Mouse (Mus musculus) frontal cortex, adult 2 months (tissue): ENCODE data around the gene Copb1. TPM values are rescaled to one million over a fixed set of nuclear protein-coding genes. Genes with fewer than 3 reads are reported as not detected.

Source experiments
- DNase-seq, 2 experiments: peaks; one replicate each; pipeline ENCODE4 v3.0.0; 2022; ENCODE audit warnings: low spot score in 1 of 2; ENCODE audit errors: extremely low spot score in 1 of 2
- polyA plus RNA-seq: library from polyadenylated mRNA; depleted of rRNA; stranded (reverse); fragments of >200 nt; gene quantifications from 2 replicates; pipeline ENCODE4 v1.2.3, GENCODE M21; 2012; rRNA removed

Copb1 gene
- polyA plus RNA-seq, 1 experiment: 46.2 TPM

DNA sequence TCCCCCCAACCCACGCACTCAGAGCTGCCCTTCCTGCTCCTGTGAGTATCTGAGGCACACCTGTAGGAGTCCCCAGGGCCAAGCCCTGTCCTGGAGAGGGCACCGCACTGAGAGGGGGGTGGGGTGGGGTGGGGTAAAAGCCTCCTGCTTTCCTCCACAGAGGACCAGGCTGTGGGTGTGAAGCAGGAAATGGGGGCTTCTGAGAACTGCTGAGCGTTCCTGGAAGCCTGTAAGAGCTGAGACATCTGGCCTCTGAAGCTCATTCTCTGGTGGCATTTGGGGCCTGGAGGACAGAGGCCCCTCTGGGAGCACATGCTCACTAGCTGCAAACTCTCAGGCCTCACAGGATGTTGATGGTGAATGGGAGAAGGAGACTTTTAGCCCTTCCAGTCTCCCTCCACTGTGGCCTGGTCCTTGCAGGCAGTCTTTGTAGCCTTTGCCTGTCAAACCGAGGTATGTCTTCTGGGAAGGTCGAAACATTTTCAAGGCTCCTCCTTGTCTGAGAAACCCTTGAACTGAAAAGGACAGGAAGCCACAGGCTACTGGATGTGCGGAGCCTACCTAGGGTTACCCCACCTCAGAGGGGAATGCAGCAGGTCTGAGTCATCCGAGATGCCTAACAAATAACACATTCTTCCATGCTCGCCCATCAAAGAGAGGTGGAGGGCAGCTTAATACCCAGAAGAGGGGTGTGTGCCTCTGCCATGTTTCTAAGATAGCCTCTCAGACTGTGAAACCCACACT is 83.0 kb downstream of the Copb1 start:
- DNase-seq: no peak

DNA sequence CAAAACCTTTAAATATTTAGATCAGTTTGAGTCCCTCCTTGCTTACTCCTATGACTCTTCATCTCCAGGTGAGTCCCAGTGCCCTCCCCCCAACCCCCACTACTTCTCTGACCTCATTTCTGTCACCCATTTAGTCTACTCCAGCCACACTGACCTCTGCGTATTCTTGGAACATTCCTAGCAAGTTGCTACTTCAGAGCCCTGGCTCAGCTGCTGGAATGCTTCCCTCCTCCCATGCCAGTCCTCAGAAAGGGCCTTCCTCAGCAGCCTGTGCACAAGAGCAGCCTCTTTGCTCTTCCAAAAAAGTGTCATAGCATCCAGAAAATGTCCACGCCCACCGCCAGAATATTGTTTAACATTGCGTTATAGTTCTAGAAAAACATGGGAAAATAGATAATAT is 84.5 kb downstream of the Copb1 start:
- DNase-seq: no peak

DNA sequence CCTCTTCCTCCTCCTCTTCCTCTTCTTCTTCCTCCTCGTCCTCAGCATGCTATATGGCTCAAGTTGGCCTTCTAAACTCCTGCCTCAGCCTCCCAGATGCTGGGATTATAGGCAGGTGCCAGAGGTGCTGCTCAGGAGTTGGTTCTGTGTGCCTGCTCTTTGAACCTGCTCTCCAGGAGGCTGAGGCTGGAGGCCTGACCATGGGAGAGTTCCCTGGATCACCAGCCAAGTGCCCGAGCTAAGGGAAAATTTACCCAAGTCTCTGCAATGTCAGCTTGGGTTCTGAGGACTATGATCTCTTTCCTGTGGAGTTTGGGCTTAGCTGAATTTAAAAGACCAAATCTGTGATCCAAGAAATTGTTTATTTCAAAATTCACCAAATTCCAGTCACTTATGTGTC is 85.1 kb downstream of the Copb1 start:
- no peak for DNase-seq

Other genes starting within 250 kb of the Copb1 start
- 19.0 and 19.6 TPM in 2 replicates for gene Rras2, start 136.9 kb downstream of the Copb1 start, polyA plus RNA-seq
- 156 and 166 TPM in 2 replicates for gene Psma1, start 21.4 kb upstream of the Copb1 start, polyA plus RNA-seq
- 6.8 and 8.1 TPM in 2 replicates for gene Pde3b, start 160.6 kb upstream of the Copb1 start, polyA plus RNA-seq